Mouse (Mus musculus) frontal cortex, adult (tissue): ENCODE results near the gene Dlg2.
A peak's percentile ranks its signal among the peaks of the same experiment; 100 is the strongest.

ENCODE experiments used
- ATAC-seq: cut with Nextera tagmentation; 2 replicates; pipeline ENCODE4 v1.9.2; 2017; ENCODE audit warnings: mild to moderate bottlenecking, moderate library complexity, mixed read lengths; ENCODE audit not compliant: low TSS enrichment

Dlg2 gene

GRCm38 (mm10) chr7:91897509-91897908 lies 1421.0 kb downstream of the Dlg2 start:
- no peak for ATAC-seq

GRCm38 (mm10) chr7:91902503-91902902 lies 1426.0 kb downstream of the Dlg2 start:
- no peak for ATAC-seq

- no peak for ATAC-seq
Observed at GRCm38 (mm10) chr7:91916809-91917208, 1440.3 kb downstream of the Dlg2 start.

- peak; percentile 9; the same call in 1 of the 2 replicates for ATAC-seq
Observed at GRCm38 (mm10) chr7:91919099-91919498, 1442.6 kb downstream of the Dlg2 start.

- no peak for ATAC-seq
Observed at GRCm38 (mm10) chr7:91919738-91920137, 1443.3 kb downstream of the Dlg2 start.

GRCm38 (mm10) chr7:91934881-91935597 lies 1458.6 kb downstream of the Dlg2 start:
- ATAC-seq = peak; percentile 95

- no peak for ATAC-seq
Observed at GRCm38 (mm10) chr7:91936193-91936592, 1459.7 kb downstream of the Dlg2 start.

- ATAC-seq = peak; percentile 76
Observed at GRCm38 (mm10) chr7:91943224-91943623, 1466.8 kb downstream of the Dlg2 start.

GRCm38 (mm10) chr7:91955584-91955983 lies 1479.1 kb downstream of the Dlg2 start:
- ATAC-seq = peak; percentile 78; the same call in 1 of the 2 replicates

GRCm38 (mm10) chr7:91962956-91963355 lies 1486.5 kb downstream of the Dlg2 start:
- ATAC-seq = no peak

GRCm38 (mm10) chr7:91972970-91973369 lies 1496.5 kb downstream of the Dlg2 start:
- ATAC-seq = no peak

GRCm38 (mm10) chr7:92003769-92004455 lies 1527.4 kb downstream of the Dlg2 start:
- peak; percentile 31; the same call in 1 of the 2 replicates for ATAC-seq

GRCm38 (mm10) chr7:92005681-92006425 lies 1529.4 kb downstream of the Dlg2 start:
- no peak for ATAC-seq

- no peak for ATAC-seq
Observed at GRCm38 (mm10) chr7:92008702-92009101, 1532.2 kb downstream of the Dlg2 start.

- ATAC-seq = no peak
Observed at GRCm38 (mm10) chr7:92024928-92025327, 1548.5 kb downstream of the Dlg2 start.

GRCm38 (mm10) chr7:92025465-92026056 lies 1549.1 kb downstream of the Dlg2 start:
- ATAC-seq = no peak

- peak; percentile 64; the same call in 1 of the 2 replicates for ATAC-seq
Observed at GRCm38 (mm10) chr7:92027049-92027448, 1550.6 kb downstream of the Dlg2 start.

GRCm38 (mm10) chr7:92034256-92034655 lies 1557.8 kb downstream of the Dlg2 start:
- ATAC-seq = peak; percentile 81

- ATAC-seq = no peak
Observed at GRCm38 (mm10) chr7:92040187-92040586, 1563.7 kb downstream of the Dlg2 start.

- ATAC-seq = peak; percentile 41; the same call in 1 of the 2 replicates
Observed at GRCm38 (mm10) chr7:92040785-92041411, 1564.4 kb downstream of the Dlg2 start.

GRCm38 (mm10) chr7:92044966-92045365 lies 1568.5 kb downstream of the Dlg2 start:
- no peak for ATAC-seq
